Mouse (Mus musculus): Measurements from ENCODE around the gene Rab38. TPM values are rescaled to one million over a fixed set of nuclear protein-coding genes. Genes with fewer than 3 reads are reported as not detected.

Gene Rab38
- polyA plus RNA-seq, 1 experiment: 0.31 TPM

DNA sequence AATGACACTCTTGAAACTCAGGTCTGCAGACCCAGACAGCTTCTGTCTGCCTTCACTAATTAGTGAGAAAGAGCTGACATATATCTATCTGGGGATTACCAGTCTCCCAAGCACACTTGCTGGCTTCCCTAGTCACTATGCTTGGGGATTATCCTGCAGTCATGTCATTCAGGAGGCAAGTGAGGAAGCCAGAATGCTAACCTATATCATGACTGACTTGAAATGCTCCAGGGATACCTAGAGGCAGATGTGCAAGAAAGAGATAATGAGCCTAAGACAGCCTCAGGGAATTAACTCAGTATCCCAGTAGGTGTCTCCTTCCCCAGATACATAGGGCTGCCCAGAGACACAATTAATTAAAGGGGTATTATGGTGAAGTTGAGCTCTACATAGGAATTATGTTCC, 106.1 kb downstream of the Rab38 start:
- no peak overlapping the region for H3K4me3 ChIP-seq (replicated peaks; ENCODE audit: insufficient read depth, low read depth, low read length)
- no peak for DNase-seq
- no peak overlapping the region for H3K27ac ChIP-seq (ENCODE audit: insufficient read depth, low read length)
- H3K4me1 ChIP-seq (ENCODE audit: control insufficient read depth, insufficient read depth, low read length): no peaks in the 10 kb centered on the region
- TF ChIP-seq CTCF (IDR thresholded peaks at IDR 0.05; ENCODE audit: borderline replicate concordance, insufficient read depth, low read depth, low read length) (no peak), POLR2A (IDR thresholded peaks at IDR 0.05; ENCODE audit: borderline replicate concordance, insufficient read depth, low read length) (no peak)
- no peaks in the 10 kb centered on the region for H3K27me3 ChIP-seq (ENCODE audit: control insufficient read depth, insufficient read depth, low read length)

DNA sequence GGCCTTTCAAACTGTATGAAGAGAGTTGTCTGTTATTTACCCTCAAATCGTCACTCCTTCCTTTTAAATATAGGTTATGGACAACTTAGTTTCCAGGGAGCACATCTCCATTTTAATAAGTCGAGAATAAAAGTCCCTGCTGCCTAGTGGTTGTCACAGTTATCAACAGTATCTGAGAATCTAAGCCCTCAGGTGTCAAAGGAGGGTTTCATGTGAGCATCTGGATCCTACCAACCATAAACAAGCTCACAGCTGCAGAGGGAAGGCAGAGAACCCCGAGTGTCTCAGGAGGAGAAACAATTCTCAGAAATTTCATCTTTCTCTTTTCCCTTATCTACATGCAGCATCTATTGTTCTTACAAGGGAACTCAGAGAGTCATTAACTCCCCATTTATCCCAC, 106.7 kb downstream of the Rab38 start:
- TF ChIP-seq POLR2A (IDR thresholded peaks at IDR 0.05; ENCODE audit: borderline replicate concordance, insufficient read depth, low read length) (no peak), CTCF (IDR thresholded peaks at IDR 0.05; ENCODE audit: borderline replicate concordance, insufficient read depth, low read depth, low read length) (no peak)
- H3K4me1 ChIP-seq (ENCODE audit: control insufficient read depth, insufficient read depth, low read length): no peaks in the 10 kb centered on the region
- whole genome bisulfite sequencing: 67% methylated on average over 3 of the region's 3 CpGs
- H3K27me3 ChIP-seq (ENCODE audit: control insufficient read depth, insufficient read depth, low read length): no peaks in the 10 kb centered on the region
- no peak overlapping the region for H3K27ac ChIP-seq (ENCODE audit: insufficient read depth, low read length)
- no peak for DNase-seq
- no peak overlapping the region for H3K4me3 ChIP-seq (replicated peaks; ENCODE audit: insufficient read depth, low read depth, low read length)

Other genes with a start within 250 kb of the Rab38 start
- gene Ctsc, start 152.2 kb upstream of the Rab38 start, polyA plus RNA-seq (2012; rRNA removed): 3.8 and 3.9 TPM in 2 replicates